Mouse (Mus musculus): ENCODE results near the gene Ociad1. TPM values are rescaled to one million over a fixed set of nuclear protein-coding genes. Genes with fewer than 3 reads are reported as not detected.
A peak's percentile ranks its signal among the peaks of the same experiment; 100 is the strongest.

Ociad1 gene
- polyA plus RNA-seq, 1 experiment from 2014 or later: 144 TPM

DNA sequence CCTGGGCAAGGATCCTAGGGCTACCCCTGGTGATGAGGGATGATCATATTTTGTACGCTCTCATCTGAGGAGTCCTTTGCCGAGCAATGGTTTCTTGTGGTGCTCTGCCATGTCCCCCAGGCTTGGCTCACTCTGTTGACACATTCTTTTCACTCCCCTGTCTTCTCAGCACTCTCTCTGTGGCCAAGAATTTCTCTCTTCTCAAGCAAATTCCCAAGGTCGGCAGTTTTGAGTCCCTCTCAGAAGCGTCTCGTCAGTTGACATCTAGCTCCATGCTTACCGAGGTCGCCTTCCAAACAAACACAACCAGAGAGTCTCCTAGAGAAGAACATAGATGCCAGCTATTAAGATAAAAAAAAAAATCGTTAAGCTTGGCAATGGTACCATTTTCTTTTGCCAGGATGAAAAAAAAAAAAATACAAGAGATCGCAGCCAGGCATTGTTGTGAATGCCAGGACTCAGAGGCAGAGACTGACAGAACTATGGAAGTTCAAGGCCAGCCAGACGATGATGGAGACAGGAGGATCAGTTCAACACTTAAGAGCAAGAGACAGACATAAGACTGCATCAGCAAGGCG is 23.9 kb upstream of the Ociad1 start:
- 39% methylated on average over 11 of the region's 11 CpGs for WGBS
- peak; percentile 49; the same call in 1 of the 2 replicates for ATAC-seq (ENCODE audit: insufficient read depth)

DNA sequence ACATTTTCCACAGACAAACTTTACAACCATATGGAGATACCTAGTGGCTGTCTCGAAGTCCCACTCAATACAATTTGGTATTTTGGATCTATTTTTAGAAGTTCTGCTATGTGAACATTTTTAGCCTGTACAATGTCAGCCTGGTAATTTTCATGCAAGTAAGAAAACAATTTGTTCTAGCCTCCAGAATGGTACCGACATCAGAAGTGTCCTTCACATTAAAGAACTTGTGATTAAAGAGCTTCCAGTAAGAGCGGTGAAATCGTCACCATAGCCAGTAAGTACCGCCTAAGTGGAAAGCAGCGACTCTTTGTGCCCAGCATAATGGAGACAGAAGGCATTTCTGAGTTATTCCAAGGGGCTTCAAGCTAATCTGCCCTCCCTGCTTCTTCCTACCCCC is 22.0 kb upstream of the Ociad1 start:
- no peak for DNase-seq
- no peaks in the 10 kb centered on the region for H3K36me3 ChIP-seq (ENCODE audit: insufficient read depth)
- H3K4me1 ChIP-seq (ENCODE audit: insufficient read depth): 0 out of 2 replicates have a peak, but pooled peaks cover 2% of the 10 kb centered on the region
- no peak for ATAC-seq (ENCODE audit: insufficient read depth)
- no peak overlapping the region for H3K9ac ChIP-seq
- H3K27me3 ChIP-seq (ENCODE audit: insufficient read depth, low read length): no peaks in the 10 kb centered on the region
- 63% methylated on average over 6 of the region's 6 CpGs for WGBS
- H3K27ac ChIP-seq (ENCODE audit: low read depth): no peak overlapping the region
- TF ChIP-seq CTCF (IDR thresholded peaks at IDR 0.05; ENCODE audit: low read depth): no peak
- no peaks in the 10 kb centered on the region for H3K9me3 ChIP-seq (ENCODE audit: low read depth, low read length)
- no peak overlapping the region for H3K4me3 ChIP-seq (ENCODE audit: low read depth, low read length)
- no peak overlapping the region for H3K4me2 ChIP-seq

More for the DNA sequence above, 23.9 kb upstream of the Ociad1 start:
- no peaks in the 10 kb centered on the region for H3K9me3 ChIP-seq (ENCODE audit: low read depth, low read length)
- no peak overlapping the region for H3K27ac ChIP-seq (ENCODE audit: low read depth)
- no peaks in the 10 kb centered on the region for H3K27me3 ChIP-seq (ENCODE audit: insufficient read depth, low read length)
- H3K4me3 ChIP-seq (ENCODE audit: low read depth, low read length): no peak overlapping the region
- no peak overlapping the region for H3K9ac ChIP-seq
- no peaks in the 10 kb centered on the region for H3K36me3 ChIP-seq (ENCODE audit: insufficient read depth)
- 0 out of 2 replicates have a peak, but pooled peaks cover 2% of the 10 kb centered on the region for H3K4me1 ChIP-seq (ENCODE audit: insufficient read depth)
- TF ChIP-seq CTCF (IDR thresholded peaks at IDR 0.05; ENCODE audit: low read depth): no peak
- peak; percentile 44 for DNase-seq
- no peak overlapping the region for H3K4me2 ChIP-seq

DNA sequence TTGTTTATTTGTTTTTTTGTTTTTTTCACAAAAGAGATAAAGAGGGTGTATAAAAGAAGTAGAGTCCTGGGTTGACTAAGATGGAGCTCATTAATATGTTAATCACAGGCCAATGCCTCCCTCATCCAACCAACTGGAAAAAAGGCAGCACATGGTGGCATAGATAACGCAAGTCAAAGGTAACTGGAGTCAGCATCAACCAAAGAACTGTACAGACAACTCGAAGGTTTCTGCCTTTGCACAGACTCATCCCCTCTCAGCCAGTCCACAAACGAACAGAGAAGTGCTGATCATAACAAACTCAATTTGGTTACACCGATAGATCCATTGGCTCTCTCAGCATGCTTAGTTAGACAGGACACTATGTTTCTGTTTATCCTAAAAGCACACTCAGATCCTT is 19.4 kb upstream of the Ociad1 start:
- H3K9me3 ChIP-seq (ENCODE audit: low read depth, low read length): no peaks in the 10 kb centered on the region
- no peak overlapping the region for H3K27ac ChIP-seq (ENCODE audit: low read depth)
- no peaks in the 10 kb centered on the region for H3K36me3 ChIP-seq (ENCODE audit: insufficient read depth)
- no peaks in the 10 kb centered on the region for H3K27me3 ChIP-seq (ENCODE audit: insufficient read depth, low read length)
- ATAC-seq (ENCODE audit: insufficient read depth): no peak
- 0 out of 2 replicates have a peak, but pooled peaks cover 2% of the 10 kb centered on the region for H3K4me1 ChIP-seq (ENCODE audit: insufficient read depth)
- WGBS: 80% methylated on average over 4 of the region's 4 CpGs
- TF ChIP-seq CTCF (IDR thresholded peaks at IDR 0.05; ENCODE audit: low read depth): no peak
- no peak for DNase-seq
- no peak overlapping the region for H3K4me3 ChIP-seq (ENCODE audit: low read depth, low read length)
- H3K9ac ChIP-seq: no peak overlapping the region
- no peak overlapping the region for H3K4me2 ChIP-seq

DNA sequence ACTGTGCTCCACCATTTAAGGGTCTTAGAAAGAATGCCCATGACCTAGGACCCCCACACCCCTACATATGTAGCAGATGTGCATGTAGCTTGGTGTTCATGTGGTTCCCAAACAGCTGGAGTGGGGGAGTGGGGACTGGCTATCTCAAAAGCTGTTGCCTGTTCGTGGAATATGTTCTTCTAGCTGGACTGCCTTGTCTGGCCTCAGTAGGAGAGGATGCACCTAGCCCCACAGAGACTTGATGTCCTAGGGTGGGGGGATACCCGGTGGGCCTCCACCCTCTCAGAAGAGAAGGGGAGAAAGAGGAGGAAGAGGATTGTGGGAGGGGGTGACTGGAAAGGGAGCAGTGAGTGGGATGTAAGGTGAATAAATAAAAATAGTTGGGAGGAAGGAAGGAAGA is 17.6 kb upstream of the Ociad1 start:
- WGBS: 78% methylated on average over 2 of the region's 2 CpGs
- Histone ChIP-seq H3K27ac (ENCODE audit: low read depth) (no peak overlapping the region), H3K4me1 (ENCODE audit: insufficient read depth) (no peaks in the 10 kb centered on the region), H3K27me3 (ENCODE audit: insufficient read depth, low read length) (no peaks in the 10 kb centered on the region), H3K4me2 (no peak overlapping the region), H3K9ac (no peak overlapping the region), H3K36me3 (ENCODE audit: insufficient read depth) (no peaks in the 10 kb centered on the region), H3K9me3 (ENCODE audit: low read depth, low read length) (no peaks in the 10 kb centered on the region), H3K4me3 (ENCODE audit: low read depth, low read length) (no peak overlapping the region)
- TF ChIP-seq CTCF (IDR thresholded peaks at IDR 0.05; ENCODE audit: low read depth): no peak
- ATAC-seq (ENCODE audit: insufficient read depth) (no peak), DNase-seq (no peak)

DNA sequence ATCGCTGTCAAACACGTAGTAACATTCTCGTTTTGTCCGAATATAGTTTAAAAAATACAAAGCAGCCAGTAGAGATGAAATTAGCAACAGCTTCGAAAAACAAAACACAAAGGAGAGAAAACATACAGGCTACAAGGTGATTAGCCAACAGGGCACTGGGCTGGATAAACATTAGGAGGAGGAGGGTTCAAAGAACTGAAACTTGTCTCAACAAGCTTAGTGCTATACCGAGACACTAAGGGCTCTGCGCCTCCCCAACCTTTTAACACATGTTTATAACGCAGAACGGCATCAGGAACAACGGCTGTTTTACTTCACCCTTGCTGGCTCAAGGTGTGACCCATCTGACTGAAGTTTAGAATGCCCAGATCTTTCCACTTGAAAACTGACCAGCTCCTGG is 13.4 kb upstream of the Ociad1 start:
- 49% methylated on average over 10 of the region's 10 CpGs for WGBS
- no peak for DNase-seq
- Histone ChIP-seq H3K27ac (ENCODE audit: low read depth) (no peak overlapping the region), H3K9me3 (ENCODE audit: low read depth, low read length) (no peaks in the 10 kb centered on the region), H3K4me2 (no peak overlapping the region), H3K4me1 (ENCODE audit: insufficient read depth) (no peaks in the 10 kb centered on the region), H3K4me3 (ENCODE audit: low read depth, low read length) (no peak overlapping the region), H3K36me3 (ENCODE audit: insufficient read depth) (no peaks in the 10 kb centered on the region), H3K9ac (no peak overlapping the region), H3K27me3 (ENCODE audit: insufficient read depth, low read length) (no peaks in the 10 kb centered on the region)
- TF ChIP-seq CTCF (IDR thresholded peaks at IDR 0.05; ENCODE audit: low read depth): no peak
- ATAC-seq (ENCODE audit: insufficient read depth): no peak

DNA sequence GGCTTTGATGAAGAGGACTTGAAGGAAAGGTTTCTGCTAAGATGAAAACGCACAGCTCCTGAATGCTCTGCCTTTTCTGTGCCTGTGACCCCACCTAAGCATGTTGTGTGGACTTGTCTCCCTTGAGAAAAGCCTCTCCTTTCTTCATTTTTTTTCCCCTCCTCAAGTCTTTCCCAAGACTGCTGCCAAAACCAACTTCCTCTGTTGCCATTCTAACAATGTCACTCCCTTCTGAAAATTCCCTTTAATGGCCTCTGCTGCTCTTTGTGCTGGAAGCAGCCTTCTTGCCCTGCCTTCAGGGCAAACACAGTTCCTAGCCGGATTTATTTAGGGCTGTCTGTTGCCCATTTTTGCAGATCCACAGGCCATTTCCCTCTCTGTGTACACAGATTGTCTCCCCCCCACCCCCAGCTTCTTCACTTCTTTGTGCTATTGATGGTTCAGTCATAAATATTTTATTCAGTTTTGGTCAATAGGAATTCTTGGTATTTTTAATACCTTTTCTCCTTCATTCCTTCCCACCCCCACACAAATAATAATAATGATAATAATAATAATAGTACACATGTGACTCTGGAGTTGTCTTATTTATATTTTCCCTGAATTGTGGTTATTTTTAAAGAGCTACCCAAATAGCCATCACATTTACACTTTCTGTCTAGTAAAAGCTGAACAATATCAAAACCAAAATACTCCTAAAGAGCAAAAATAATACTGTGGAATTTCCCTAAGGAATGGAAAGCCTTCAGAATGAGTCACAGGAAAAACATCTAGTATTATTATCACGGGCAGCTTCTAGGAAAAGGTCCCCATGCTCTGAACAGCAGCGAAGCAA is 12.6 kb upstream of the Ociad1 start:
- no peaks in the 10 kb centered on the region for H3K9me3 ChIP-seq (ENCODE audit: low read depth, low read length)
- H3K4me1 ChIP-seq (ENCODE audit: insufficient read depth): no peaks in the 10 kb centered on the region
- H3K27me3 ChIP-seq (ENCODE audit: insufficient read depth, low read length): no peaks in the 10 kb centered on the region
- H3K4me2 ChIP-seq: no peak overlapping the region
- no peak for TF ChIP-seq CTCF (IDR thresholded peaks at IDR 0.05; ENCODE audit: low read depth)
- 59% methylated on average over 4 of the region's 4 CpGs for WGBS
- ATAC-seq (ENCODE audit: insufficient read depth) (no peak), DNase-seq (peak; percentile 32)
- H3K9ac ChIP-seq: no peak overlapping the region
- H3K27ac ChIP-seq (ENCODE audit: low read depth): no peak overlapping the region
- no peaks in the 10 kb centered on the region for H3K36me3 ChIP-seq (ENCODE audit: insufficient read depth)
- no peak overlapping the region for H3K4me3 ChIP-seq (ENCODE audit: low read depth, low read length)

DNA sequence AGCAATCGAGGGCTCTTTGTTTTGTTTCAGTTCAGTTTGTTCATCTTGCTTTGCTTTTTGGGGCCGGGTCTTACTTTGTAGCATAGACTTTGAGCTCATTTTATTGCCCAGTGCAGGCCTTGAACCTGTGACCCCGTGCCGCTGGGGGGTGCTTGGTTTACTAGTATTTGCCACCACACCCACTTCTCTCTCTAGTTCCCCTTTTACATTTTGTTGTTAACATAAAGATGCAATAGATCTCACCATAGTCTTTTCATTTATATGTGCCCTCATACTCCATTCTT is 12.1 kb upstream of the Ociad1 start:
- DNase-seq (no peak), ATAC-seq (ENCODE audit: insufficient read depth) (no peak)
- Histone ChIP-seq H3K4me1 (ENCODE audit: insufficient read depth) (no peaks in the 10 kb centered on the region), H3K4me3 (ENCODE audit: low read depth, low read length) (no peak overlapping the region), H3K4me2 (no peak overlapping the region), H3K9me3 (ENCODE audit: low read depth, low read length) (no peaks in the 10 kb centered on the region), H3K36me3 (ENCODE audit: insufficient read depth) (no peaks in the 10 kb centered on the region), H3K27me3 (ENCODE audit: insufficient read depth, low read length) (no peaks in the 10 kb centered on the region), H3K9ac (no peak overlapping the region), H3K27ac (ENCODE audit: low read depth) (no peak overlapping the region)
- no peak for TF ChIP-seq CTCF (IDR thresholded peaks at IDR 0.05; ENCODE audit: low read depth)
- 80% methylated on average over 4 of the region's 4 CpGs for WGBS
